Mouse (Mus musculus): Measurements from ENCODE around the gene Zdbf2. TPM values are rescaled to one million over a fixed set of nuclear protein-coding genes. Genes with fewer than 3 reads are reported as not detected.
"Not testable (repeated sequence)": the region's sequence is repeated elsewhere in the genome, so short reads cannot be mapped to it uniquely, and the experiment has no call there.

Zdbf2 gene
- polyA plus RNA-seq, 1 experiment from 2014 or later, result 3.1 TPM

GRCm38 (mm10) chr1:63309661-63310060 is 36.6 kb downstream of the Zdbf2 start:
- TF ChIP-seq EP300 (IDR thresholded peaks at IDR 0.05), result no peak
- no peak for TF ChIP-seq CTCF (IDR thresholded peaks at IDR 0.05)
- no peaks in the 10 kb centered on the region for H3K36me3 ChIP-seq (ENCODE audit: insufficient read depth, low read length)
- no peak overlapping the region for H3K4me2 ChIP-seq (replicated peaks; ENCODE audit: low read depth, low read length)
- no peaks in the 10 kb centered on the region for H3K9me3 ChIP-seq (ENCODE audit: low read length)
- no peak for DNase-seq (ENCODE audit: low spot score)
- 0 out of 2 replicates have a peak, but pooled peaks cover 4% of the 10 kb centered on the region for H3K27me3 ChIP-seq (replicated peaks; ENCODE audit: insufficient read depth, low read length)
- no peak overlapping the region for H3K27ac ChIP-seq (ENCODE audit: low read length)
- H3K9ac ChIP-seq (replicated peaks; ENCODE audit: low read depth), result no peak overlapping the region
- ATAC-seq, result no peak
- H3K4me1 ChIP-seq (ENCODE audit: insufficient read depth, low read depth, low read length), result no peaks in the 10 kb centered on the region
- H3K4me3 ChIP-seq (ENCODE audit: low read depth, low read length), result no peak overlapping the region
- 40% methylated on average over 18 of the region's 18 CpGs for WGBS

DNA sequence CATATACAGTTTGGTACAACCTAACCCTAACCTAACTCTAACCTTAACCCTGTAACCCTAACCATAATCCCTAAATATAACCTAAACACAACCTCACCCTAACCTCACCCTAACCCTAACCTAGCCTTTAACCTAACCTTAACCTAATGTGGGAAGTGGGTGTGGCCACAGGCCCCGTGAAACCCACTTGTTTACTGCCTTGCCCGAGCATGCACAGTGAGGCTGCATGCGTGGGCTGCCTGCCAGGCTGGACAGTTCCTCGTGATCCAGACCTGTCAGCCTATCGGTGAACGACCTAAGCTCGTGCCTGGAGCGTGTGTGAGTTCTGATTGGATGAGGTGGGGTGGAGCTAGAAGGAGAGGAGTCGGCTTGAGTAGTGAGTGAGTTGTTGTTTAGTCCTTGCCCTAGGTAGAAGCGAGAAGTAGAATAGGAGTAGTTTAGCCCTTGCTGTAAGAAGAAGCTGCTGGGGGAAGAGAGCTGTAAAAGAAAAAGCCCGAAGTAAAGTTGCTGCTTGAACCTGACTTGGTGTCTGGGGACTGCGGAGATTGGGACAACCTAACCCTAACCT is 50.6 kb downstream of the Zdbf2 start:
- not testable (repeated sequence) for H3K27ac ChIP-seq (ENCODE audit: low read length); H3K4me1 ChIP-seq (ENCODE audit: insufficient read depth, low read depth, low read length); ATAC-seq; H3K36me3 ChIP-seq (ENCODE audit: insufficient read depth, low read length); H3K4me2 ChIP-seq (replicated peaks; ENCODE audit: low read depth, low read length); H3K4me3 ChIP-seq (ENCODE audit: low read depth, low read length); H3K27me3 ChIP-seq (replicated peaks; ENCODE audit: insufficient read depth, low read length); H3K9ac ChIP-seq (replicated peaks; ENCODE audit: low read depth); H3K9me3 ChIP-seq (ENCODE audit: low read length); DNase-seq (ENCODE audit: low spot score)
- WGBS, result 32% methylated on average over 12 of the region's 12 CpGs

Small RNAs within 50 kb of the gene (microRNA-seq; reads per million reads assigned to microRNA genes)
- gene Gm24513, result not detected

Other genes starting within 250 kb of the Zdbf2 start
- 7.5 and 10.4 TPM in 2 replicates for gene Ino80d, start 158.6 kb upstream of the Zdbf2 start, polyA plus RNA-seq (2015; fragmentation: Nextera tagmentation; extraction: Ambion mirVana)
- gene Eef1b2, start 96.4 kb upstream of the Zdbf2 start, polyA plus RNA-seq (2015; fragmentation: Nextera tagmentation; extraction: Ambion mirVana), result 274 and 315 TPM in 2 replicates
- 63.0 and 64.3 TPM in 2 replicates for gene Ndufs1, start 96.4 kb upstream of the Zdbf2 start, polyA plus RNA-seq (2015; fragmentation: Nextera tagmentation; extraction: Ambion mirVana)
- 0.10 TPM in 1 of 2 replicates, not detected in the other for gene Gpr1, start 58.7 kb upstream of the Zdbf2 start, polyA plus RNA-seq (2015; fragmentation: Nextera tagmentation; extraction: Ambion mirVana)
- 3.5 and 4.6 TPM in 2 replicates for gene Adam23, start 172.6 kb downstream of the Zdbf2 start, polyA plus RNA-seq (2015; fragmentation: Nextera tagmentation; extraction: Ambion mirVana)